Mouse (Mus musculus) small intestine, adult 2 months (tissue): ENCODE data around the gene Fli1. TPM values are rescaled to one million over a fixed set of nuclear protein-coding genes. Genes with fewer than 3 reads are reported as not detected.

ENCODE experiments used
- H3K27ac ChIP-seq: fragments of 200-500 bp; 2 replicates; pipeline ENCODE4 v1.5.1; 2012; ENCODE audit warnings: low read depth, low read length, control low read depth, inconsistent platforms; ENCODE audit not compliant: insufficient read depth
- H3K27me3 ChIP-seq: fragments of 200-500 bp; 2 replicates; pipeline ENCODE4 v1.6.1; 2012; ENCODE audit warnings: mild to moderate bottlenecking, moderate library complexity, low read length, inconsistent platforms; ENCODE audit not compliant: control insufficient read depth, insufficient read depth
- H3K36me3 ChIP-seq: fragments of 200-500 bp; 2 replicates; pipeline ENCODE4 v1.6.1; 2012; ENCODE audit warnings: mild to moderate bottlenecking, low read length, control low read depth, inconsistent platforms; ENCODE audit not compliant: control insufficient read depth, insufficient read depth
- H3K4me1 ChIP-seq: fragments of 200-500 bp; 2 replicates; pipeline ENCODE4 v1.6.1; 2012; ENCODE audit warnings: low read length, inconsistent platforms, mixed read lengths; ENCODE audit not compliant: control insufficient read depth, insufficient read depth, insufficient read length
- H3K4me3 ChIP-seq: fragments of 200-500 bp; 2 replicates; pipeline ENCODE4 v1.5.1; 2012; ENCODE audit warnings: low read depth, mild to moderate bottlenecking, control low read depth, inconsistent platforms, low read length, moderate library complexity
- CTCF ChIP-seq: fragments of 200-500 bp; IDR thresholded peaks from 2 replicates; pipeline ENCODE4 v1.5.1; 2012; ENCODE audit warnings: low read depth, mild to moderate bottlenecking, control low read depth, inconsistent platforms, low read length, moderate library complexity, mixed read lengths; ENCODE audit not compliant: insufficient replicate concordance, insufficient read length; ENCODE audit errors: extremely low read depth
- POLR2A ChIP-seq: fragments of 200-500 bp; IDR thresholded peaks from 2 replicates; pipeline ENCODE4 v1.6.1; 2012; ENCODE audit warnings: low read depth, mild to moderate bottlenecking, control low read depth, inconsistent platforms, low read length, moderate library complexity
- WGBS: fragments of 180-500 bp; shearing (Covaris S2); methylation state at CpG from one replicate; pipeline ENCODE4 v1.1.7; 2018; 5-methylcytosine and 5-hydroxymethylcytosine counted together
- polyA plus RNA-seq: library from polyadenylated mRNA; depleted of rRNA; stranded (reverse); fragments of >200 nt; gene quantifications from 2 replicates; pipeline ENCODE4 v1.2.3, GENCODE M21; 2012

The Fli1 gene
- polyA plus RNA-seq, 1 experiment = 3.1 TPM

DNA sequence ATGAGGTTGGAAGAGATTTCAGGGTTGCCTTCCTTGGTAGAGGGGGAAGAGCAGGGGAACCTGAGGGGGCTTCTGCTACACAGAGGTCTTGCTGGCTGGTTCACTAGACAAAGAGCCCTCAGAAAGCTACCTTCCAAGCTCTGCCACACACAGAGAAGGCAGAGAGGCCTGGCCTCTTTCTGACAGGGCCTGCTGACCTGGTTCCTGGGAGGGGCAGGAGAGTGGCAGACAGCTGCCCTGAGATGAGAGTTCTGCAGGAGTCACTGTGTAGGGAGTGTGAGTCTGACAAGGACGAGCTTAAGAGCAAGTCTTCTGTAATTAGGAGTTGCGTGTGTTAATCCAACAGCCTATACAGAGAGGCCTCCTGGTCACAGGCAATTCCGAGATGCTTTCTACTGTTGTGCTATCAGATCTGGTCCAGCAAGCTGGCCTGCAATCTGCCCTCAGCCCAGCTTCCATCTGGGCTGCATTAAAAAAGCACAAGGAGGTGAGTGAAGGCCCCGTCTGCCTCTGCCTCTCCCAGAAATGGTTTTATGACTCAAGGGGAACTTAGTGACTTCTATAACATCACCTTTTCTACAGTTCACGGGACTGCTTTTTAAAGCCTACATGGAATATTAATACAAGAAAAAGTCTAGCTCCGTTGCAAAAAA is 28.1 kb downstream of the Fli1 start:
- Histone ChIP-seq H3K4me1 (peaks cover 6% of the 10 kb centered on the region; the same call in 1 of the 2 replicates), H3K4me3 (no peak overlapping the region), H3K27me3 (no peaks in the 10 kb centered on the region), H3K27ac (no peak overlapping the region), H3K36me3 (no peaks in the 10 kb centered on the region)
- WGBS = 71% methylated on average over 6 of the region's 6 CpGs
- TF ChIP-seq POLR2A = no peak
- TF ChIP-seq CTCF = no peak

DNA sequence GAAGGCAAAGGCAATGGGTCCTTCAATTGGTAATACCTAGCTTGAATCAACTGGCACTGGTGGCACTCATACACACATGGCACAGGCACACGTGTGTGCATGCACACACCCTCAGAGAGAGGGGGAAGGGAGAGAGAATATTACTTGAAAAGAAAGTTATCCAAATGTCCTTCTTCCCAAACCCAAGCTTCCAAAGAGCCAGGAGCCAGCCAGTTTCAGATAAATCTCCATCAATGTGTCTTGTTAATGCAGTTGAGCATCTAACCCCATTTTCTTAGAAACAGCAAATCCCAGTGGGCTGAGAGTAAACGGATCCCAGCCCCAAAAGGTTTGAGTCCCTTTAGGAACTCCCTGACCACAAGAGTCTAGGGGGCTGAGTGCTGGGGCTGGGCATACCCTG is 29.2 kb downstream of the Fli1 start:
- peaks cover 4% of the 10 kb centered on the region; the same call in 1 of the 2 replicates for H3K4me1 ChIP-seq
- H3K27me3 ChIP-seq = no peaks in the 10 kb centered on the region
- H3K36me3 ChIP-seq = no peaks in the 10 kb centered on the region
- H3K27ac ChIP-seq = no peak overlapping the region
- no peak overlapping the region for H3K4me3 ChIP-seq
- TF ChIP-seq POLR2A = no peak
- TF ChIP-seq CTCF = no peak
- WGBS = 63% methylated on average over 2 of the region's 2 CpGs

DNA sequence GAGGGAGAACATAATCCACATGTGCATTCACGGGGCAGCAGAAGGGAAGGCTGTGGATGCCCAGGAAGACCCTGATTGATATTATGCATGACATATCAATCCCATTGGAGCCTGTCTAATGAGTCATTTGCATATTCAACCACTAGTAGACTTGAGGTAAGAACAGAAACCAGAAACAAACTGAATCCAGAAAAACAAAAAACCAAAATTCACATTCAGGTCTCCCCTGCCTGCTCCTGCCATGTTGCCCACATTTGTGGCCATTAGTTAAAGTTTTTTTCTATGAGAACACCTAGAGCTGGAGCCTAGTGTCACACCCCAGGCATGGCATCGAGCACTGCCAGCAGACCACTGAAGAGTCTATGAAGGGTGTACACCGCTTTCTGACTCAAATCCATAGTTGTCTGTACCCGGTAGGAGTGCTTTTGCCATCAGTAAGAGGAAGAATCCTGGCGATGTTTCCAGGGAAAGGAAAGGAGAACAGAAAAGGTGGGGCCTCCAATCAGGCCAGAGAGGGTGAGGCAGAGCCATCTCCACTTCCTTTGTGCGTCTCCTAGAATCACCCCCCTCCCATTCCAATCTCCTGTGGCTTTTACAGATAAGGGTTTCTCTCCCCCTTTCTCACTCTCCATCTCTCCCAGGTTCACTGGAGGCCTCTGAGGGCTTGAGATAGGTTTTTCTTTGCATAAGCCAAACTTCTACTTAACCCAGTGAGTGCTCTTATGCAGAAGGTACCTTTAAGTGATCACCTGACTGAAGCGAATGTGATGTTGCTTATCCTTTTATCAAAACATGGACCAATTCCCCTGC is 32.0 kb downstream of the Fli1 start:
- Histone ChIP-seq H3K27me3 (no peaks in the 10 kb centered on the region), H3K4me3 (no peak overlapping the region), H3K4me1 (peaks cover 14% of the 10 kb centered on the region; the same call in 1 of the 2 replicates), H3K36me3 (no peaks in the 10 kb centered on the region), H3K27ac (peak overlapping the region; percentile 78)
- 72% methylated on average over 7 of the region's 7 CpGs for WGBS
- no peak for TF ChIP-seq POLR2A
- TF ChIP-seq CTCF = no peak

DNA sequence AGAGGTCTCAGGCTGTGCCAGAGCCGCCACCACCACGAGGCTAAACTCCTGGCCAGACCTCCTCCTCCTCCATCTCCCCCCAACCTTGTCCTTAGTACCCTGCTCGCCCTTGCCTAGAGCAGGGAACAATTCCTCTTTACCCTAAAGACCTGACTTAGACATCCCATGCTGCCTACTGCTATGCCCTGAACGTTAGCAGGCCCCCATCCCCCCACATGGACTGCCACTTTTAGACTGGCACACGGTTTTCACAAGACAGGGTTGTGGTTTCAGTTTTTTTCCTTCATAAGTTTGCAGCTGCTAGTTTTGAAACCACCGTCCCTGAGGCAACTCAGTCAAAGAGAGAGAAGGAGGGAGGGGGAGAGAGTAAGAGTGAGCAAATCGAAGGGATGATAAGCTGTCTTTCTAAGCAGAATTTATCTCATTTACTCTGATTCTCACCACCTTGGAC is 32.9 kb downstream of the Fli1 start:
- Histone ChIP-seq H3K27me3 (no peaks in the 10 kb centered on the region), H3K4me3 (no peak overlapping the region; the same call in 1 of the 2 replicates), H3K27ac (peak overlapping the region; percentile 82), H3K36me3 (no peaks in the 10 kb centered on the region), H3K4me1 (peaks cover 16% of the 10 kb centered on the region; the same call in 1 of the 2 replicates)
- TF ChIP-seq POLR2A = no peak
- no peak for TF ChIP-seq CTCF
- 45% methylated on average over 7 of the region's 7 CpGs for WGBS

DNA sequence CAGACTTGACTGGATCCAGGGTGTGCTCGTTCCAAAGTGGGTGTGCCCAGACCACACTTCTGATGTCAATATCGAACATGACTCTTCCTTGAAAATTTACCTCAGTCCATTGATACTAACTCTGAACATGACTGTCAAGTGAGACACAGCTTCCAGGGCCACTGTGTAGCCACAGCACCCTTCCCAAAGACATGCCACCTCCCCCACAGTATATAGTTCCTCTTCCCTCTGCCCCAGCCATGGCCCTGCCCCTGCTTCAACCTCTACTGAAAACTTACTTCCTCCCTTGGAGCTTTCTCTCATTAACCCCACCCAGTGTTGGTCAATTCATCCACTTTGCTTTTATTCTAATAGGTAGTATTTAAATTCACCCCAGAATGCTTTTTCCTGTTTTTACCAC is 34.0 kb downstream of the Fli1 start:
- no peak for TF ChIP-seq CTCF
- TF ChIP-seq POLR2A = no peak
- Histone ChIP-seq H3K27me3 (no peaks in the 10 kb centered on the region), H3K4me1 (peaks cover 19% of the 10 kb centered on the region; the same call in 1 of the 2 replicates), H3K27ac (peak overlapping the region; percentile 82; the same call in 1 of the 2 replicates), H3K4me3 (no peak overlapping the region), H3K36me3 (no peaks in the 10 kb centered on the region)
- WGBS = 56% methylated on average over 2 of the region's 2 CpGs

DNA sequence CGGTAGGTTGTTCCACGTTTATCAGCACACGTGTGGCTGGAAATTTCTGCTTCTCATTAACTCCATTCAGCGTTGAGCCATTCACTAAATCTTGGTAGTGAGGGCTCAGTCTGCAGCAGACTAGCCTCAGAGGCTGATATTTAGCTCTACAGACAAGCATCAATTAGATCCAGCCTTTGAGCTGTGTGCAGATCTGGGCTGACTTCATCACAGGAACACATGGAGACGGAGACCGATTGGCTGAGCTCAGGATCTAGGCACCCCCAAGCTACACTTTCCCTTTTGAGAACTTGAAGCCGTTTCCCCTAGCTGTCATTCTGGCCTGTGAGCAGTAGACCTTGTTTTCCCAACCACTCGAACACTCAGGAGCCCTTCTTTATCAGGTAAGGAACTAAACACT is 34.5 kb downstream of the Fli1 start:
- Histone ChIP-seq H3K4me3 (no peak overlapping the region), H3K36me3 (no peaks in the 10 kb centered on the region), H3K27me3 (no peaks in the 10 kb centered on the region), H3K27ac (peak overlapping the region; percentile 77), H3K4me1 (peaks cover 21% of the 10 kb centered on the region; the same call in 1 of the 2 replicates)
- TF ChIP-seq POLR2A (no peak), CTCF (no peak)
- 64% methylated on average over 8 of the region's 8 CpGs for WGBS
